Mouse (Mus musculus) kidney, postnatal 10 days (tissue): ENCODE data around the gene Ctnnd2.

ENCODE experiments used
- DNase-seq: peaks from one replicate; pipeline ENCODE4 v3.0.0; 2021; ENCODE audit warnings: mixed read lengths

Ctnnd2 gene

DNA sequence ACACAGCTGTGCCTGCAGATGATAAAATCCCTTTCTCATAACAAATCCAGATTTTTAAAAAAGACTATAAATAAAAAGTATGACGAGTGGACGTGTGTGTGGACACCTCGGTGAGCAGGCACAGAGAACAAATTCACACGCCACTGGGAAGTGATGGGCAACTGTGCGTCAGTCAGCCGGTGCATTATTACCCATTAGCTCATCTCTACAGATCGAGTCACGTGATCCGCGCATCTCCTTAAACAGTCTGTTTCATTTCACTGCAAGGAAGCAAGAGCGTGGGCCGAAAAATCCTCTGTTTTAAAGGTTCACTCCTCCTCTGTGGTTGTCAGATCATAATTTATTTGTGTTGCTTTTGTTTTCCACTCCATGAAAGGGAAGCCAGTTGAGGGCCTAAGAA, 378.6 kb downstream of the Ctnnd2 start:
- DNase-seq = no peak

DNA sequence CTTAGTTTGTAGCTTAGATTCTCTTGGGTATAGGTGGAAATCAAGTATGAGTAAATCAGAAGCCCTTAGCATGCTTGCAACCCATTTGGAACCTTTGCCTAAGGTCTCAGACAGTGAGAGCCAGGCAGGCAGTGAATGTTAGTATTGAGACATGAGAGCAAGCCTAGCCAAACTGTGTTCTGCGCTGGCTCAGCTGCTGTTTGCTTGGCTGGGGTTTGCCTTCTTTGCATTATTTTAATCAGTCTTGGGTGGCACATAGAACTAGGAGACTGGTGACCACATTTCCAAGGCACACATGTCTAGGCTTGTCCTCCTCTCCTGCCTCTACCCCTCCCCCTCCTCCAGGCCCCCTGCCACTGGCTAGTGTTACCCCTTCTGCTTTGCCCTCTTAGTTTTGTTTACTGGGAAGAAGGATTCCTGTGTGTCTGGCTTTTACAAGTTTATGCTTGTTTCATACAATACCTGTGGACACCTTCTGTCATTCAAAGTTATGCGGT, 381.6 kb downstream of the Ctnnd2 start:
- DNase-seq = no peak

- DNase-seq = no peak
Observed at GRCm38 (mm10) chr15:30555787-30556186, 383.4 kb downstream of the Ctnnd2 start.

- DNase-seq = no peak
Observed at GRCm38 (mm10) chr15:30562375-30562774, 390.0 kb downstream of the Ctnnd2 start.

GRCm38 (mm10) chr15:30564594-30564993, 392.2 kb downstream of the Ctnnd2 start:
- DNase-seq = no peak

DNA sequence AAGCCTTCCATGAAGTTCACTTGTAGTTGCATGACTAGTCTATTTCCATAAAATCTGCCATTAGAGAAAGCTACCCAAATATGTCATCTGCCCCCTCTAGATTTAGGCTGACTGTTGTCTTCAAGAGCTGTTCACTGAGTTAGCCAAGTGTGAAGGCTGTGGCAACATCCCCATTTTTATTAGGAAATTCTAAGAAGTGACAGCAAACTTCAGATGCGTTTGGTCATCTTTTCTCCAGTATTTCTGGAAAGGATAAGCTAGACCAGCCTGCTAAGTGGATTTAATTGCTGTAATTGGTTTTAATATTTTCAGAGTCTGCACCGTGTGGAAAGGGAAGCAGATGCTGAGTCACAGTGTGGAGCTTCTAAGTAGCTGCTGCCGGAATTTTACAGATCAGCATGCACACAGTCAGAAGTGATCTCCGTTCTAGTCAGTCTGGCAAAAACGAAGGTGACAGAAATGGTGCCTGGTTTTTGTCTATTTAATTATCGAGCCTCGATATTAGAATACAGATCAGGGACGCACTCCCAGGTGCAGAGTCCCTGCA, 397.9 kb downstream of the Ctnnd2 start:
- DNase-seq = no peak

DNA sequence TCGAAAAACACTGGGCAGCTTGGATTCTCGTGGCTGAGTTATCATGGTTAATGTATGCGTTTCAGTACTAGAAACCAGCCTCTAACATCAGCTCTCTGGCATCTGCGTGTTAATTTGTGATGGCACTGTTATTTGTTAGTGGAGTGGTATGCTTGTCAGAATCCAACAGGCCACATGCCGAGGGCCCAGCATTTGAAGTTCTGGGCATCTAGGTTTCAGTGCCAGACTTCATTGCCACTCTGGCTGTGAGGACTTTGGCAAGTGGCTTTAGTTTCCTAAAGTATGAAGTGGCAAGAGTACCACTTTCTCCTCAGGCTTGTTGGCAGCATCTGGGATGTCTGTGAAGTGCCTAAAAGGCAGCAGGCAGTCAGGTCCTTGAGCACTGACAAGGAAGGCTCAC, 415.1 kb downstream of the Ctnnd2 start:
- DNase-seq = no peak

- DNase-seq = no peak
Observed at GRCm38 (mm10) chr15:30590865-30591264, 418.5 kb downstream of the Ctnnd2 start.

DNA sequence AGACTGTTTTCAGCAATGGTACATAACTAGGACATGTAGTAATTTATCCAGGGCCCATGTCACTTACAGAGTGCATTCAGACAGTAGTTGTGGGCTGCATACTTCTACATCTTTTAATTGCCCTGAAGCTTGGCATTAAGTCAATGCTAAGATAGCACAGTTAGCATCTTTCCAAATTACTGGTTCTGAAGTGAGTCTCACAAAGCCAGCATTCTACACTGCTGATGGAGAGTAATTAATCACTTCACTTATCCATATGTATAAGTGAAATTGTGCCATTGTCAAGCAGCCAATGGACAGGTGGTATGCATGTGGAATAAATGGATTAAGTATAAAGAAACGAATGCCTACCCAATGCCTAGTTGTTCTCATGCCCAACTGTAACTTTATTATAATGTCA, 423.1 kb downstream of the Ctnnd2 start:
- no peak for DNase-seq

- DNase-seq = no peak
Observed at GRCm38 (mm10) chr15:30610613-30611012, 438.2 kb downstream of the Ctnnd2 start.

DNA sequence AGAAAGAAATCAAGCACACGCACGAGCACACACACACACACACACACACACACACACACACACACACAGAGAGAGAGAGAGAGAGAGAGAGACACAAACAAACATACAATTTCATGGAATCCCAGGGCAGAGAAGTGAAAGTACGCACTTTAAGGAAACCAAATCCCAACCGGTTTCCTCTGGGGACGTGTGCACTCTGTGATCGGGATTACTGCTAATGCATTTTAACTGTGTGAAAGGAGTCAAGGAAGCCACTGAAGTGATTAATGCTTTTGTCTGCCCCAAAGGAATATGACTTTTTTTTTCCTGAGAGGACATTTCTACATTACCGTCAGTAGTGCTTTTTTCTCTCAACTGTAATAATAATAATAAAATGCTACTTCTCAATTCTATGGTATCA, 443.1 kb downstream of the Ctnnd2 start:
- DNase-seq = no peak

DNA sequence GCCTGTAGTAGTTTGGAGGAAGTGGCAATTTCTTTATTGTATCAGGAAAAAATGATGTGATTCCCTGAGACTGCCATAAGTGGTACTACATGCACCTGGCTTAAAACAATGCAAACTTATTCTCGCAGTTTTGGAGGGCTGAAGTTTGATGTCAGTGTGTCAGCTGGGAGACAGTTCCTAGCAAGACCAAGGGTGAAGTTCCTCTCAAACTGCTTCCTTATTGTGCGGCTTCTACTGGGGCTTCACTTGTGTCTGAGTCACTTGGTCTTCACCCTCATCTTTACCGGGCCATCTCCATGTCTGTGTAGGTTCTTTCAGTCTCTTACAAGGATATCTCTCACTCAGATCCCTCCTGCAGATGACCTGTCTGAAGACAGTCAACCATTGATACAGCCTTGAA, 444.5 kb downstream of the Ctnnd2 start:
- DNase-seq = no peak

DNA sequence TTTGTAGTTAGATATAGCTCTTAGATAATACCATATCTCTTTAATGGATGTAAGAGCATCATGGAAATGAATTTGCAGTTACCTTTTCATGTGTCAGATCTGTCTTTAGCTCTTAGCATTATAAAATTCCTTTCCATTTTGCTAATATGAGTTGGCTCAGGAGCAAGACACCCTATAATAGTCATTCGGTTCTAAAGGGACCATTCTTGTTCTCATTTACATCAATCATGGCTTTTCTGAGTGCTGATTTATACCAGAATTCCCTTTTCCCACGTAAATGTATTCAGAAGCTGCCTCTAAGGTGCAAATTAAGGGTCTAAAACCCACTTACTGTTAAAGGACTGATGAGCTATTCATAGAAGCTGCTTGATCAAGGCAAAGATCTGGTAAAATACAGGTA, 445.5 kb downstream of the Ctnnd2 start:
- DNase-seq = no peak

DNA sequence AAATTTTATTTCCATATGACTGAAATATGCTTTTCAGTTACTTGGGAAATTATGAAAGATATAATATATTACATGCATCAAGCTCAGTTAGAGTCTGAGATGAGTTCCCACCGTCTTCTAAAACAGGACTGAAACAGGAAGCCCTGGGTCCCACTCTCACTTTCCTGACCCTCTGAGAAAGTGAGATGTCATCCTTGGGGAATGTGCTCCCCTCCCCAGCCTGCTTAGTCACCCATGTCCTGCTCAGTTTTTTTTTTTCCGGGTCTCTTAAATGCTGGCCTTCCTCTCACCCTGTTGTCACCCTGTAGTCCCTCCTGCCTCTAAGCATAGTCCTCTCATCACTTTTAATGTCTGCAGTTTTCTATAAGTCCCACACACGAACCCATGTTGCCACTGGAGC, 456.1 kb downstream of the Ctnnd2 start:
- no peak for DNase-seq

DNA sequence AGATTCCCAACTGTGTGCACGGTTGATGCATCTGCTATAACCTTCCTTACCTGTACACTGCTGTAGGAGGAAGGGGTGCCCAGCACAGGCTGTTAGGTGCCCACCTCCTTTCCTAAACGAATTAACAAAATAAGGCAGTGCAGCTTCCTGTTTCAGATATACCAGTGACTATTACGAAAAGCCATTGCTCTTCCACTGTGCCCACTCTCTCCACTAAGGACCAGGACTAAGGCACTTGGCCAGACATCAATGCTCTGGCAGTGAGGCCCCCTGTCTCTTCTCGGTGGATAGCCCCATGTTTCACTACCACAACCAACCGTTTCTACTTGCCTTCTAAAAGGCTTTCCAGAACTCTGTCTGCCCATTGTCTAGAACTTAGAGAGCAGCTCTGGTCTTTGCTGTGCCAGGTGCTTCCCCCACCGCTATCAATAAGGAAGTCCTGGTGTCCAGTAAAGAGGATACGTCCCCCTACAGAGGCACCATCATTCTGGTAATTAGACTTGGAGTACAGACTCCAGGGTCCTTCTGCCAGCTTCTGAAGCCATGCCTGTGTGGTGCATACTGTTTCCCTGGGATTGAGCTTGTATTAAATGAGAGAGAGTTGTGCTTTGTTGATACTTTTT, 459.8 kb downstream of the Ctnnd2 start:
- no peak for DNase-seq

GRCm38 (mm10) chr15:30633917-30634316, 461.5 kb downstream of the Ctnnd2 start:
- no peak for DNase-seq

DNA sequence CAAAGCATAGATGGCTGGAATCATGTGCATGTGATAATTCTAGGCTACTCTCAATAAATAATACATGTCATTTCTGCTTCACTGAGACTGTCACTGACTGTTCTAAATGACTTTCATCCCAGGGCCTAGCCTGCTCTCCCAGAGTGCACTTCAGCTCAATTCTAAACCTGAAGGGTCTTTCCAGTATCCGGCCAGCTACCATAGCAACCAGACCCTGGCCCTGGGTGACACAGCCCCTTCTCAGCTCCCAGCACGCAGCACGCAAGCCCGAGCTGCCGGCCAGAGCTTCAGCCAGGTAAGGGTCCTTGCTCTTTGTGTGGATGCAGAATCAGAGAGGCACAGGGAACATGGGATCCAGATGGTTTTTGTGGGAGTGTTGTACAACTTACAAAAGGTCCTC, 462.1 kb downstream of the Ctnnd2 start:
- no peak for DNase-seq

- no peak for DNase-seq
Observed at GRCm38 (mm10) chr15:30640651-30641050, 468.3 kb downstream of the Ctnnd2 start.

DNA sequence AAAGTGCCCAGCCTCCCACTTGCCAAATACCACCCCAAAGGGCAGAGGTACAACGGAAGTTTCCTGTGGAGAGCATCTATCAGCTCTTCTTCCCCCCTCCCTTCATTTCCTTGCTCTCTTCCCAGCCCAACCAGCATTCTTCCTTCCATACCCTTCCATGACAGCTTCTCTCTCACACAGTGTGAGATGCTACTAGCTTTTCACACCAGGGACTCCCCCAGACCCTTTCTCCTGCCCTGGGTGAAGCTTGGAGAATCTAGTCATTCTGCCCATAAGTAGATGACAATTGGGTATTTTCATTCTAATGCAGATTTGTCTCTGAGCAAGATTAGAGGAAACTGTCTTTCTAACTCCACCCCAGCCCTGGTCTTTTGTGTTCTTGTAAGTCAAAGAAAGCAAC, 473.3 kb downstream of the Ctnnd2 start:
- DNase-seq = no peak

DNA sequence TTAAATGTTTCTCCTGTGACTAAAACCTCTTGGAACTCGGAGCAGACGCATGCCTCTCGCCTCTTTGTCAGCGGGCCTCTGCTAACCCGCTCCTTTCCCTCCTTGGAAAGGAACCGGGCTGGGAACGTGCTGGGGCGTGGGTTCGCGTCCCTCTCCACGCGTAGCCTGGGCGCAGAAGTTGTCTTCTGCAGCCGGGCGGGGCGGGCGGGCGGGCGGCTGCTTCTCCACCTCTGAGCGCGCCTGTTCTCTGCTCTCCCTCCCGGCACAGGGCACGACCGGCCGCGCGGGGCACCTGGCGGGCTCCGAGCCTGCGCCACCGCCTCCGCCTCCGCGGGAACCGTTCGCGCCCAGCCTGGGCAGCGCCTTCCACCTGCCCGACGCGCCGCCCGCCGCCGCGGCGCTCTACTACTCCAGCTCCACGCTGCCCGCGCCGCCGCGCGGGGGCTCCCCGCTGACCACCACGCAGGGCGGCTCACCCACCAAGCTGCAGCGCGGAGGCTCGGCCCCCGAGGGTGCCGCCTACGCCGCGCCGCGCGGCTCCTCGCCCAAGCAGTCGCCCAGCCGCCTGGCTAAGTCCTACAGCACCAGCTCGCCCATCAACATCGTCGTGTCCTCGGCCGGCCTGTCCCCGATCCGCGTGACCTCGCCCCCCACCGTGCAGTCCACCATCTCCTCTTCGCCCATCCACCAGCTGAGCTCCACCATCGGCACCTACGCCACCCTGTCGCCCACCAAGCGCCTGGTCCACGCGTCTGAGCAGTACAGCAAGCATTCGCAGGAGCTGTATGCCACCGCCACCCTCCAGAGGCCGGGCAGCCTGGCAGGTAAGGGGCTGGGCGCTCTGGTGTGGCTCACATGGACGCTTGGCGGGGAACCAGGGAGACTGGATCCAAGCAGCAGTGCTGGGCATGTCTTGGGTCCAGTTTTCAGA, 474.4 kb downstream of the Ctnnd2 start:
- DNase-seq = peak; percentile 24

DNA sequence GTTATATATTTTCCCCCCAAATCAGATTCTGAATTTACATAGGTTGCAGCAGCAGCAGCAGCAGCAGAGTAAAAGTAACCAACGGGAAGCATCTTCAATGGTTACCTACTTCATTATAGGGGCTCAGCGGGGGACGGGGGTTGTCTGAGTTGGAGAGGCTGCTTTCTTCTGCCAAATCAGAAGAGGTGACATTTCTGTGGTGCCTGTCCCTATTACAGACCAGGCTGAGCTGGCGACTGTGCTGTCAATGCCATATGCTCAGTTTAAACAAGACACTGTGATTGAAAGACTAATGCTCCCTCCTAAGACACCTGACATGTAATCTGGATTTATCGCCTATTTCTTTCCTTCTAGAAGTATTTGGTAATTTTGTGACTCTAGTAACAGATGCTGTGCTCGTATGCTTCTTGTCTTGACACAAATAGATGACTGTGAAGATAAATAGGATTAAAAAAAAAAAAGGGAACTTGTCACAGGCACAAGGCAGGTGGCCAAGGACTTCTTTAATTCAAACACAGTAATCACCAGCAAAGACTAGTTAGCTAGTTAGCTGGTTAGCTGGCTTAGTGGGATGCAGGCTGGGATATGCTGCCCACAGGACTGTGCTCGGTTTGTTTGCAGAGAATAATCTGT, 475.4 kb downstream of the Ctnnd2 start:
- no peak for DNase-seq

DNA sequence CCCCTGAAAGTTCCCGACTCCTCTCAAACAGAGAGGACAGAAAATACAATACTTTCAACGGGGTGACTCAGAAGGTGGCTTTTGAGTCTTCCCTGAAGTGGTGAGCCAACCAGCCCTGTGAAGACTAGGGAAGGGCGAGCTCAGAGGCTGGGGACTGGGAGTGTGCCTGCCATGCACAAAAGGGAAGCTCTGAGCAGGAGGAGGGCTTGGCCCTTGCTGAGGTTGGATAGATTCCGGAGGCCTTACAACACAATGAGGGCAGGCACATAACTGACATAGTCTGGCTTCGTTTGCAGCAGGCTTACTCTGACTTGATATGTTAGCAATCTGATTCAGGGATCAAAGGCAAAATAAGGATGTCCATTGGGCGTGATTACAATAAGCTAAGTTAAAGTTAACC, 477.6 kb downstream of the Ctnnd2 start:
- DNase-seq = no peak

- no peak for DNase-seq
Observed at GRCm38 (mm10) chr15:30655433-30655832, 483.0 kb downstream of the Ctnnd2 start.
